Mouse (Mus musculus) hindbrain, embryonic 12.5 days (tissue): ENCODE measurements around the gene Klhdc8b. TPM values are rescaled to one million over a fixed set of nuclear protein-coding genes. Genes with fewer than 3 reads are reported as not detected.

Source experiments
- ATAC-seq: fragments of 200-750 bp; cut with Nextera tagmentation; 2 replicates; pipeline ENCODE4 v1.8.0; 2017; ENCODE audit warnings: moderate TSS enrichment; ENCODE audit not compliant: low FRiP score
- H3K27ac ChIP-seq: fragments of 300-500 bp; sonication (generic); 2 replicates; pipeline ENCODE4 v1.5.1; 2016; ENCODE audit warnings: mild to moderate bottlenecking
- H3K27me3 ChIP-seq: fragments of 300-500 bp; sonication (generic); 2 replicates; pipeline ENCODE4 v1.6.1; 2016; ENCODE audit warnings: mild to moderate bottlenecking
- H3K36me3 ChIP-seq: fragments of 300-500 bp; sonication (generic); 2 replicates; pipeline ENCODE4 v1.6.1; 2016; ENCODE audit warnings: mild to moderate bottlenecking
- H3K4me1 ChIP-seq: fragments of 300-500 bp; sonication (generic); 2 replicates; pipeline ENCODE4 v1.6.1; 2016
- H3K4me2 ChIP-seq: fragments of 300-500 bp; sonication (generic); replicated peaks from 2 replicates; pipeline ENCODE4 v1.6.1; 2016; ENCODE audit warnings: mild to moderate bottlenecking
- H3K4me3 ChIP-seq: fragments of 300-500 bp; sonication (generic); 2 replicates; pipeline ENCODE4 v1.5.1; 2016; ENCODE audit warnings: mild to moderate bottlenecking
- H3K9ac ChIP-seq: fragments of 300-500 bp; sonication (generic); 2 replicates; pipeline ENCODE4 v1.6.1; 2016; ENCODE audit warnings: mild to moderate bottlenecking, moderate library complexity
- H3K9me3 ChIP-seq: fragments of 300-500 bp; sonication (generic); replicated peaks from 2 replicates; pipeline ENCODE4 v1.6.1; 2016; ENCODE audit warnings: mild to moderate bottlenecking
- WGBS: fragments of 180-500 bp; shearing (Covaris S2); methylation state at CpG from one replicate; pipeline ENCODE4 v1.1.7; 2016; 5-methylcytosine and 5-hydroxymethylcytosine counted together
- polyA plus RNA-seq: library from polyadenylated mRNA; unstranded; fragments of >200 nt; fragmentation: Nextera tagmentation; extraction: Ambion mirVana; gene quantifications from 2 replicates; pipeline ENCODE4 v1.2.1, GENCODE M21; 2016

Gene Klhdc8b
- polyA plus RNA-seq, 1 experiment from 2014 or later: 57.7 TPM

GRCm38 (mm10) chr9:108490559-108491285 is 29.3 kb upstream of the Klhdc8b start, which contains the start of gene Usp19:
Gene Usp19 (plus strand): TSS chr9:108490602.
- Histone ChIP-seq H3K27ac (peak within 1 kb of the TSS; percentile 95), H3K4me3 (peak within 1 kb of the TSS; percentile 97), H3K4me2 (peak within 1 kb of the TSS; percentile 91), H3K36me3 (peaks cover 65% of the 10 kb centered on the region), H3K4me1 (peaks cover 25% of the 10 kb centered on the region), H3K27me3 (no peaks in the 10 kb centered on the region), H3K9ac (peak within 1 kb of the TSS; percentile 97), H3K9me3 (no peaks in the 10 kb centered on the region)
- WGBS: under 1% methylated on average over 69 of the region's 69 CpGs
- peak; percentile 97 for ATAC-seq

- H3K36me3 ChIP-seq: peaks cover 65% of the 10 kb centered on the region
- ATAC-seq: peak; percentile 73; the same call in 1 of the 2 replicates
- 68% methylated on average over 26 of the region's 26 CpGs for WGBS
Observed at GRCm38 (mm10) chr9:108489702-108490558, 28.5 kb upstream of the Klhdc8b start.

GRCm38 (mm10) chr9:108489215-108489614 is 27.8 kb upstream of the Klhdc8b start:
- peaks cover 25% of the 10 kb centered on the region for H3K4me1 ChIP-seq
- H3K27ac ChIP-seq: peak overlapping the region; percentile 95; the same call in 1 of the 2 replicates
- ATAC-seq: no peak
- no peak overlapping the region for H3K4me2 ChIP-seq
- H3K36me3 ChIP-seq: peaks cover 62% of the 10 kb centered on the region
- H3K9ac ChIP-seq: no peak overlapping the region
- no peaks in the 10 kb centered on the region for H3K27me3 ChIP-seq
- 95% methylated on average over 20 of the region's 20 CpGs for WGBS
- no peaks in the 10 kb centered on the region for H3K9me3 ChIP-seq
- H3K4me3 ChIP-seq: no peak overlapping the region

More at GRCm38 (mm10) chr9:108489702-108490558, 28.5 kb upstream of the Klhdc8b start:
- H3K4me3 ChIP-seq: peak overlapping the region; percentile 97
- no peaks in the 10 kb centered on the region for H3K9me3 ChIP-seq
- peaks cover 25% of the 10 kb centered on the region for H3K4me1 ChIP-seq
- no peaks in the 10 kb centered on the region for H3K27me3 ChIP-seq
- peak overlapping the region; percentile 95 for H3K27ac ChIP-seq
- H3K9ac ChIP-seq: peak overlapping the region; percentile 97
- H3K4me2 ChIP-seq: peak overlapping the region; percentile 91

GRCm38 (mm10) chr9:108488403-108488802 is 27.0 kb upstream of the Klhdc8b start:
- H3K4me2 ChIP-seq: no peak overlapping the region
- no peak overlapping the region for H3K9ac ChIP-seq
- H3K27ac ChIP-seq: no peak overlapping the region
- no peaks in the 10 kb centered on the region for H3K27me3 ChIP-seq
- H3K9me3 ChIP-seq: no peaks in the 10 kb centered on the region
- peaks cover 60% of the 10 kb centered on the region for H3K36me3 ChIP-seq
- H3K4me3 ChIP-seq: no peak overlapping the region
- ATAC-seq: no peak
- 97% methylated on average over 17 of the region's 17 CpGs for WGBS
- H3K4me1 ChIP-seq: peaks cover 25% of the 10 kb centered on the region

GRCm38 (mm10) chr9:108486973-108487530 is 25.7 kb upstream of the Klhdc8b start:
- no peak overlapping the region for H3K27ac ChIP-seq
- no peak for ATAC-seq
- no peak overlapping the region for H3K4me3 ChIP-seq
- WGBS: 93% methylated on average over 8 of the region's 8 CpGs
- no peaks in the 10 kb centered on the region for H3K9me3 ChIP-seq
- H3K4me1 ChIP-seq: peaks cover 19% of the 10 kb centered on the region
- no peaks in the 10 kb centered on the region for H3K27me3 ChIP-seq
- no peak overlapping the region for H3K4me2 ChIP-seq
- H3K36me3 ChIP-seq: peaks cover 54% of the 10 kb centered on the region
- no peak overlapping the region for H3K9ac ChIP-seq

- ATAC-seq: no peak
- H3K27me3 ChIP-seq: no peaks in the 10 kb centered on the region
- no peaks in the 10 kb centered on the region for H3K9me3 ChIP-seq
- WGBS: 94% methylated on average over 19 of the region's 19 CpGs
- H3K4me2 ChIP-seq: no peak overlapping the region
- peaks cover 54% of the 10 kb centered on the region for H3K36me3 ChIP-seq
- no peak overlapping the region for H3K4me3 ChIP-seq
- no peak overlapping the region for H3K9ac ChIP-seq
- no peak overlapping the region for H3K27ac ChIP-seq
- peaks cover 12% of the 10 kb centered on the region for H3K4me1 ChIP-seq
Observed at GRCm38 (mm10) chr9:108485301-108485875, 24.0 kb upstream of the Klhdc8b start.

- WGBS: 95% methylated on average over 15 of the region's 15 CpGs
- H3K9me3 ChIP-seq: no peaks in the 10 kb centered on the region
Observed at GRCm38 (mm10) chr9:108484021-108484420, 22.6 kb upstream of the Klhdc8b start.

GRCm38 (mm10) chr9:108483051-108483790 is 21.8 kb upstream of the Klhdc8b start:
- no peak overlapping the region for H3K9ac ChIP-seq
- no peak overlapping the region for H3K27ac ChIP-seq
- 92% methylated on average over 18 of the region's 18 CpGs for WGBS
- H3K36me3 ChIP-seq: peaks cover 44% of the 10 kb centered on the region
- no peaks in the 10 kb centered on the region for H3K9me3 ChIP-seq
- H3K4me1 ChIP-seq: peaks cover 22% of the 10 kb centered on the region
- H3K27me3 ChIP-seq: no peaks in the 10 kb centered on the region
- no peak for ATAC-seq
- H3K4me2 ChIP-seq: no peak overlapping the region
- no peak overlapping the region for H3K4me3 ChIP-seq

More at GRCm38 (mm10) chr9:108484021-108484420, 22.6 kb upstream of the Klhdc8b start:
- H3K9ac ChIP-seq: no peak overlapping the region
- no peak overlapping the region for H3K4me2 ChIP-seq
- H3K27ac ChIP-seq: no peak overlapping the region
- H3K4me3 ChIP-seq: no peak overlapping the region
- H3K4me1 ChIP-seq: peaks cover 16% of the 10 kb centered on the region
- H3K27me3 ChIP-seq: no peaks in the 10 kb centered on the region
- no peak for ATAC-seq
- peaks cover 52% of the 10 kb centered on the region for H3K36me3 ChIP-seq

- Histone ChIP-seq H3K27me3 (no peaks in the 10 kb centered on the region), H3K9ac (no peak overlapping the region), H3K9me3 (no peaks in the 10 kb centered on the region), H3K4me1 (peaks cover 22% of the 10 kb centered on the region), H3K27ac (no peak overlapping the region), H3K4me3 (no peak overlapping the region), H3K36me3 (peaks cover 31% of the 10 kb centered on the region), H3K4me2 (no peak overlapping the region)
- ATAC-seq: no peak
- 93% methylated on average over 19 of the region's 19 CpGs for WGBS
Observed at GRCm38 (mm10) chr9:108481520-108482210, 20.3 kb upstream of the Klhdc8b start.

GRCm38 (mm10) chr9:108480813-108481519 is 19.6 kb upstream of the Klhdc8b start:
- ATAC-seq: no peak
- no peaks in the 10 kb centered on the region for H3K9me3 ChIP-seq
- WGBS: 93% methylated on average over 28 of the region's 28 CpGs
- H3K4me2 ChIP-seq: peak overlapping the region; percentile 60; the same call in 1 of the 2 replicates
- no peak overlapping the region for H3K9ac ChIP-seq
- H3K27ac ChIP-seq: no peak overlapping the region
- no peak overlapping the region for H3K4me3 ChIP-seq
- peaks cover 24% of the 10 kb centered on the region for H3K36me3 ChIP-seq
- no peaks in the 10 kb centered on the region for H3K27me3 ChIP-seq
- H3K4me1 ChIP-seq: peaks cover 22% of the 10 kb centered on the region
